Comparison of ENCODE assay signal across 25 mouse cellular contexts in the genomic region with DNA sequence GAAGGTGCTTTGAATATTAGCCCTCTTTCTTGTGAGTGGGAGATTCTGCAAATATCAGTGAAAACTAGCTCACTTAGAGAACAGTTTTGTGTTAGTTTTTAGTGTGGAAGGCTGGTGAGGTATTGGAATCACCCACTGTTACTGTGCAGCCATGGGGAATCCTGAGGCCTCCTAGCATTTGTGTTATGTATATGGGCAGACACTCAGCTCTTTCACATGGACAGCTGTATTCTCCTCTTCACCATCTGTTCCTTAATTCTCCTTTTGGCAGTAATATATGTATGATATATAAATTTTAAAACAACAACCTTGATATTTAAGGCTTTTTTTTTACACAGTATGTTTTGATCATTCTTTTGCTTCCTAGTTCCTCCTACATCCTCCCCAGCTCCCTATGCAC.
A peak's percentile ranks its signal among the peaks of the same experiment; 100 is the strongest.
DNase-seq lines count a peak whose midpoint lies in the region; ATAC-seq and TF ChIP-seq lines count a peak whose summit lies in the region.
"Had no signal": no experiment of that assay in that cellular context is flagged by ENCODE, and none has a peak within 500 bp of the region (broad histone marks: within the 10 kb centered on the region; RNA-seq: fewer than 3 reads in every experiment).

No protein-coding gene starts in this region.

- no peaks in the 10 kb centered on the region for H3K36me3 ChIP-seq in forebrain, embryonic 16.5 days (ENCODE audit: control insufficient read depth, insufficient read depth)
- H3K36me3 ChIP-seq: embryonic facial prominence, embryonic 13.5 days; forebrain, embryonic 10.5 days; forebrain, embryonic 15.5 days; kidney, embryonic 15.5 days; liver, embryonic 12.5 days had no signal

- H3K4me3 ChIP-seq in layer of hippocampus, adult 2 months: no peak overlapping the region
- no peak overlapping the region for H3K4me3 ChIP-seq in forebrain, embryonic 16.5 days (replicated peaks; ENCODE audit: low read length)
- H3K4me3 ChIP-seq: embryonic facial prominence, embryonic 13.5 days; forebrain, embryonic 10.5 days; forebrain, embryonic 15.5 days; kidney, embryonic 15.5 days; liver, embryonic 12.5 days had no signal

- H3K4me2 ChIP-seq in forebrain, embryonic 16.5 days (ENCODE audit: low read length): no peak overlapping the region
- H3K4me2 ChIP-seq: embryonic facial prominence, embryonic 13.5 days; forebrain, embryonic 15.5 days; kidney, embryonic 15.5 days; liver, embryonic 12.5 days; midbrain, embryonic 11.5 days had no signal

- H3K27me3 ChIP-seq in forebrain, embryonic 16.5 days (replicated peaks; ENCODE audit: control insufficient read depth, insufficient read depth, low read length): no peaks in the 10 kb centered on the region
- H3K27me3 ChIP-seq: embryonic facial prominence, embryonic 13.5 days; forebrain, embryonic 15.5 days; kidney, embryonic 15.5 days; liver, embryonic 12.5 days had no signal

- H3K9me3 ChIP-seq in forebrain, embryonic 16.5 days (ENCODE audit: control insufficient read depth, low read length): no peaks in the 10 kb centered on the region
- H3K9me3 ChIP-seq: embryonic facial prominence, embryonic 13.5 days; forebrain, embryonic 10.5 days; forebrain, embryonic 15.5 days; kidney, embryonic 15.5 days; liver, embryonic 12.5 days had no signal

- DNase-seq in layer of hippocampus, adult 2 months (ENCODE audit: low spot score in 2 of 2): peak in 1 of 2 experiments; percentile 3
- DNase-seq in layer of hippocampus, postnatal 10 days (ENCODE audit: low spot score in 2 of 2): no peak
- DNase-seq in right cerebral cortex, adult 2 months (ENCODE audit: low spot score in 2 of 2): peak; percentile 16 to 21
- no peak for DNase-seq in right cerebral cortex, postnatal 4 days
- peak; percentile 28 to 45 for DNase-seq in left cerebral cortex, adult 9 months (ENCODE audit: low spot score in 2 of 2)
- DNase-seq in urinary bladder, postnatal 14 days (ENCODE audit: low spot score): no peak
- DNase-seq: adrenal gland, postnatal 14 days; cerebellum, adult 11-12 months; cerebellum, postnatal 10 days; heart, postnatal 14 days; kidney, adult 18-20 months; kidney, postnatal 25 days; liver, postnatal 0 days; lung, postnatal 36 days; thymus, postnatal 4 days had no signal

- no peak for TF ChIP-seq CTCF in layer of hippocampus, adult 2 months (conservative IDR thresholded peaks at IDR 0.05)

- H3K9ac ChIP-seq in forebrain, embryonic 16.5 days (replicated peaks; ENCODE audit: low read depth, low read length): no peak overlapping the region
- H3K9ac ChIP-seq: embryonic facial prominence, embryonic 13.5 days; forebrain, embryonic 15.5 days; kidney, embryonic 15.5 days; liver, embryonic 12.5 days; liver, postnatal 0 days had no signal

- ATAC-seq in forebrain, embryonic 16.5 days: no peak
- ATAC-seq: CD4-positive, CD25-positive, alpha-beta regulatory T cell, adult 4 months; forebrain, embryonic 15.5 days; hindbrain, embryonic 16.5 days; liver, embryonic 12.5 days; liver, postnatal 0 days; midbrain, embryonic 16.5 days had no signal

- H3K4me1 ChIP-seq in forebrain, embryonic 16.5 days (replicated peaks; ENCODE audit: control insufficient read depth, insufficient read depth, low read length): no peaks in the 10 kb centered on the region
- H3K4me1 ChIP-seq: embryonic facial prominence, embryonic 13.5 days; forebrain, embryonic 15.5 days; liver, embryonic 12.5 days had no signal

- H3K27ac ChIP-seq in layer of hippocampus, adult 2 months: 0 out of 2 replicates have a peak overlapping the region, but pooled peaks have one; percentile 0
- no peak overlapping the region for H3K27ac ChIP-seq in forebrain, embryonic 16.5 days (ENCODE audit: low read length)
- H3K27ac ChIP-seq: embryonic facial prominence, embryonic 13.5 days; forebrain, embryonic 10.5 days; forebrain, embryonic 15.5 days; kidney, embryonic 15.5 days; liver, embryonic 12.5 days had no signal

Comparison
In these comparisons a context has a peak if more than half of its experiments do, and no peak if none do; other contexts are left out.
1. DNase-seq: peak in right cerebral cortex, adult 2 months (2 of 2) and left cerebral cortex, adult 9 months (2 of 2); none in layer of hippocampus, postnatal 10 days (0 of 2), right cerebral cortex, postnatal 4 days (single experiment) and urinary bladder, postnatal 14 days (single experiment).